Mouse (Mus musculus) neural tube, embryonic 11.5 days (tissue): ENCODE data around the gene Chka. TPM values are rescaled to one million over a fixed set of nuclear protein-coding genes. Genes with fewer than 3 reads are reported as not detected.

Experiments used
- ATAC-seq: fragments of 200-750 bp; cut with Nextera tagmentation; 2 replicates; pipeline ENCODE4 v1.8.0; 2017; ENCODE audit warnings: moderate number of reproducible peaks, mild to moderate bottlenecking, moderate TSS enrichment, moderate library complexity; ENCODE audit not compliant: insufficient read depth, low FRiP score, low TSS enrichment
- DNase-seq: peaks from one replicate; pipeline ENCODE4 v3.0.0-alpha.2; 2015; ENCODE audit warnings: low spot score
- H3K27ac ChIP-seq: fragments of 300-500 bp; sonication (generic); 2 replicates; pipeline ENCODE4 v1.5.1; 2014; ENCODE audit warnings: low read depth, mild to moderate bottlenecking, low read length
- H3K27me3 ChIP-seq: fragments of 300-500 bp; sonication (generic); 2 replicates; pipeline ENCODE4 v1.6.1; 2014; ENCODE audit warnings: mild to moderate bottlenecking, low read length, mixed read lengths; ENCODE audit not compliant: control insufficient read depth, insufficient read depth
- H3K36me3 ChIP-seq: fragments of 300-500 bp; sonication (generic); 2 replicates; pipeline ENCODE4 v1.6.1; 2014; ENCODE audit warnings: mild to moderate bottlenecking, low read length, moderate library complexity, mixed read lengths; ENCODE audit not compliant: control insufficient read depth, insufficient read depth
- H3K4me1 ChIP-seq: fragments of 300-500 bp; sonication (generic); 2 replicates; pipeline ENCODE4 v1.6.1; 2014; ENCODE audit warnings: low read length, mixed read lengths; ENCODE audit not compliant: control insufficient read depth, insufficient read depth
- H3K4me2 ChIP-seq: fragments of 300-500 bp; sonication (generic); 2 replicates; pipeline ENCODE4 v1.6.1; 2014; ENCODE audit warnings: low read depth, mild to moderate bottlenecking, moderate library complexity
- H3K4me3 ChIP-seq: fragments of 300-500 bp; sonication (generic); 2 replicates; pipeline ENCODE4 v1.5.1; 2014; ENCODE audit warnings: low read depth, low read length
- H3K9ac ChIP-seq: fragments of 300-500 bp; sonication (generic); 2 replicates; pipeline ENCODE4 v1.6.1; 2014; ENCODE audit warnings: mild to moderate bottlenecking, low read length
- H3K9me3 ChIP-seq: fragments of 300-500 bp; sonication (generic); 2 replicates; pipeline ENCODE4 v1.6.1; 2016; ENCODE audit warnings: low read length; ENCODE audit not compliant: control insufficient read depth
- WGBS: fragments of 180-500 bp; shearing (Covaris S2); extraction: QIAGEN DNeasy Blood & Tissue Kit; methylation state at CpG from one replicate; pipeline ENCODE4 v1.1.7; 2014; 5-methylcytosine and 5-hydroxymethylcytosine counted together
- polyA plus RNA-seq: library from polyadenylated mRNA; unstranded; fragments of >200 nt; fragmentation: Nextera tagmentation; extraction: Ambion mirVana; gene quantifications from 2 replicates; pipeline ENCODE4 v1.2.1, GENCODE M21; 2014

Chka gene
- polyA plus RNA-seq: 54.4 and 59.5 TPM in 2 replicates

DNA sequence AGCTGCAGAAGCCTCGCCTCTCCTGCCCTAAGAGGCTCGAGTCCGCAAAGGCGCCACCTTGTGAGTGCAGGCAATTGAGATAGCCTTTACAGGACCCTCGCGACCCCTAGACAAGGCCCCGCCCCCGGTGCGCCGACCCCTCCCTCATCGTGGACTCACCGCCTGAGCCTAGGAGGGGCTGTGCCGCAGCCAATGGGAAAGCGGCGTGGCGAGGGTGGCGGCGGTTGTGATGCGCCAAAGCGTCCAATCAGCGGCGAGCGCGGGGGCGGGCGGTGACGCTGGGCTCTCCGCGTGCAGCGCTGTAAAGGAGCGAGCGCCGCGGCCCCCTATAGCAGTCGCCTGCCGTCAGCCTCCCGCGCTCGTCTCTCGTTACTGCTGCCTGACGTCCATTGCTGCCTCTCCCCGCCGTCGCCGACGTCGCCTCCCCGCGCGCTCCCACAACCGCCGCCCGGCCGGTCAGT lies at the start of gene Chka:
Gene Chka (plus strand): TSS at position 272 of the 461 bp plus-strand sequence.
- peak within 1 kb of the TSS; percentile 81 for H3K4me2 ChIP-seq
- no peaks in the 10 kb centered on the region for H3K36me3 ChIP-seq
- 1% methylated on average over 47 of the region's 54 CpGs for WGBS
- H3K9ac ChIP-seq: peak within 1 kb of the TSS; percentile 90
- H3K27ac ChIP-seq: peak within 1 kb of the TSS; percentile 95
- H3K4me3 ChIP-seq: peak within 1 kb of the TSS; percentile 85
- H3K4me1 ChIP-seq: peaks cover 13% of the 10 kb centered on the region; the same call in 1 of the 2 replicates
- H3K9me3 ChIP-seq: no peaks in the 10 kb centered on the region
- ATAC-seq: peak; percentile 97
- no peaks in the 10 kb centered on the region for H3K27me3 ChIP-seq
- peak; percentile 98 for DNase-seq

DNA sequence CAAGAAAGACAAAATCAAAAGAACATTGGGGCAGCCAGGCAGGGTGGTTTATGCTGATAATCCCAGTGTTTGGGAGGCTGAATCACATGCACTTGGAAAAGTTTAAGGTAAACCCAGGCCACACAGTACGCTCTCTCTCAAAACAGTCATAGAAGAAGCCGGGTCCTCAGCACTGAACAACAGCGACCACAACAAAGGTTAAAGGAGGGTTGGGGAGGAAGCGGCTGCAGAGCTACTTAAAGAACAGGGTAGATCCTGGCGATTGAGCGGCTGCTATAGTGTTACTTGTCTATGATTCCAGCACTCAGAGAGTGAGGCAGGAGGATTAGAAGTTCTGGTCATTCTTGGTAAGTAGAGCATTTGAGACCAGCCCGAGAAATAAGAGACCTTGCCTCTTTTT lies 46.0 kb upstream of the Chka start:
- 88% methylated on average over 7 of the region's 7 CpGs for WGBS
- Histone ChIP-seq H3K4me3 (no peak overlapping the region), H3K36me3 (peaks cover 16% of the 10 kb centered on the region), H3K27ac (no peak overlapping the region), H3K27me3 (no peaks in the 10 kb centered on the region), H3K4me1 (no peaks in the 10 kb centered on the region), H3K9ac (no peak overlapping the region), H3K4me2 (no peak overlapping the region), H3K9me3 (no peaks in the 10 kb centered on the region)
- DNase-seq (no peak), ATAC-seq (no peak)

DNA sequence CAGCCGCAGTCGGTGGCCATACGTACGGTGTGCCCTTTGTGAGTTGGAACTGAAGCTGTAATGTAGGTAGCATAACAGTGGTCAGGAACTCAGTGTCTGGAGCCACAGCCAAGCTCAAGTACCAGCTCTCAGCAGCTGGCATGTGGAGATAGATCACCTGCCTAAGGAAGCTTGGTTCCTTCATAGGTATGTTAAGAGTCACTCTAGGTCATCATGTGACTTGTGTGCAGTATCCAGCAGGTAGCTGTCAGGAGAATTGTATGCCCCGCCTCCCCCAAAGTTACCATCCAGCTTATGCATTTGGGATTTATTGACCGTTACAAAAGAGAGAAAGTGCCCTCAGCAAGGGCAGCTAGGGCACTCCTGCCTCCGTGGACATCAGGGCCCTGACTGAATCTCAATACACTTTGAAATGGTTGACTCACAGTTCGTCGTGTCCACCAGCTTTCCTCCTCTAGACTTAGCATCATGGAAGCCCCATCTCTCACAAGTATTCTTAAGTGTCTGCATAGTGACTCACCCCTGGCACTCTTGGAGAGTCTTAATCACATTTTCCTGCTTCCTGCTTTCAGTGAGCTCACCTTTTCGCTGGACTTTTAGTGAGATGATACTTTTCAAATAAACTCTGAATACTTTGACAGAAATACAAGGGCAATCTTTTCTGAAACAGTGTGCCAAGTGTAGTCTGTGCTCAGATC lies 40.9 kb upstream of the Chka start:
- 94% methylated on average over 10 of the region's 10 CpGs for WGBS
- no peak for DNase-seq
- no peaks in the 10 kb centered on the region for H3K9me3 ChIP-seq
- no peak for ATAC-seq
- H3K27ac ChIP-seq: no peak overlapping the region
- no peak overlapping the region for H3K4me2 ChIP-seq
- H3K9ac ChIP-seq: no peak overlapping the region
- peaks cover 13% of the 10 kb centered on the region for H3K36me3 ChIP-seq
- no peaks in the 10 kb centered on the region for H3K27me3 ChIP-seq
- no peak overlapping the region for H3K4me3 ChIP-seq
- H3K4me1 ChIP-seq: no peaks in the 10 kb centered on the region

DNA sequence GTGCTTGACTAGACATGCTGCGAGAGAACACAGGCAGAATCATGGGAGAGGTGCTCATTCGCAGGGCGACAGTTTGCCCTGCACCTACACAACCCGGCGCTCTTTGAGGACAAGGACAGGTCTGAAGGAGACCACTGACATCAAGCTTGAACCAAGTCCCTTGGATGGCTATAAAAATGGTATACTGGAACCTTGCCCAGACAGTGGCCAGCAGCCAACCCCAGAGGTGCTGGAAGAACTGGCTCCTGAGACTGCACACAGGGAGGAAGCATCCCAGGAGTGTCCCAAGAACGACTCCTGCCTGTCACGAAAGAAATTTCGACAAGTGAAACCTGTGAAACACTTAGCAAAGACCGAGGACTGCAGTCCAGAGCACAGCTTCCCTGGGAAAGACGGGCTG lies 37.1 kb upstream of the Chka start:
- H3K4me1 ChIP-seq: no peaks in the 10 kb centered on the region
- H3K9me3 ChIP-seq: no peaks in the 10 kb centered on the region
- no peak overlapping the region for H3K9ac ChIP-seq
- H3K27me3 ChIP-seq: no peaks in the 10 kb centered on the region
- DNase-seq (no peak), ATAC-seq (no peak)
- H3K4me2 ChIP-seq: no peak overlapping the region
- no peak overlapping the region for H3K4me3 ChIP-seq
- whole genome bisulfite sequencing: 96% methylated on average over 10 of the region's 10 CpGs
- H3K27ac ChIP-seq: no peak overlapping the region
- peaks cover 3% of the 10 kb centered on the region for H3K36me3 ChIP-seq

DNA sequence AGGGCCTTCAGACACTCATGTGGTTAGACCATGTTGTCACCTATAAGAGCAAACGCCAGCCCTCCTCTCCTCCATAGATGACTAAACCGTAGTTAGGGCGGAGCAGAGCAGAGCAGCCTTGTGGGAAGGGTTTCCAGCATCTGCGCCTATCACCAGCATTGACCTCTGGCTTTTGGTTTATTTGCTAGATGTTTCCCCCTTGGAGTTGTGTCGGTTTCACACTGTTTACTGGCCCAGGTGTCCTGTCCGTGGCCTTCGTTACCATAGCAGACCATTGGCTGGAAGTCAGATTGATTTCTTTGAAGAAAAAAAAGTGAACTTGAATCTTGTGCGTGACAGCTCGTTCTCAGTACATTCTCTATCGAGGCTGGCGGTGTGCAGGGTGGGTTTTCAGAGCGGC lies 35.7 kb upstream of the Chka start:
- no peak for ATAC-seq
- Histone ChIP-seq H3K4me1 (no peaks in the 10 kb centered on the region), H3K9ac (no peak overlapping the region), H3K9me3 (no peaks in the 10 kb centered on the region), H3K4me3 (no peak overlapping the region), H3K27me3 (no peaks in the 10 kb centered on the region), H3K4me2 (no peak overlapping the region), H3K27ac (no peak overlapping the region), H3K36me3 (peaks cover 3% of the 10 kb centered on the region)
- DNase-seq: no peak
- WGBS: 90% methylated on average over 12 of the region's 12 CpGs

DNA sequence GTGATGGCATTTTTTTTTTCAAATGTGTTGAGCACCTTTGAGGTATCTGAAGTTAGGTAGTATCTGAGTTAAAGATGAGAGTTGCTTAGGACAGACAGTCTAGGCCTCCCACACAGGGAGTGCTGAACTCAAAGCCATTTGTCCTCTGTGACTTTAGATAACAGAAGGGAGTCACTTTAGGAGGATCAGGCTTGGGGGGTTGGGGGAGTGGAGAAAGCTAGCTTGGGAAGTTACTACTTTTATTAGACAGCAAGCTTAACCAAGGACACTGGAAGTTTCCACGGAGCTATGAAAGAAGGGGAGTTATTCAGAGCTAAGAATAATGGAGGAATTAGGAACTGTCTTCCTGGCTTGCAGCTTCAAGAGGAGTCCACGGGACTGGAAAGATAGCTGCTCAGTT lies 32.5 kb upstream of the Chka start:
- WGBS: 78% methylated on average over 2 of the region's 2 CpGs
- H3K9ac ChIP-seq: no peak overlapping the region

DNA sequence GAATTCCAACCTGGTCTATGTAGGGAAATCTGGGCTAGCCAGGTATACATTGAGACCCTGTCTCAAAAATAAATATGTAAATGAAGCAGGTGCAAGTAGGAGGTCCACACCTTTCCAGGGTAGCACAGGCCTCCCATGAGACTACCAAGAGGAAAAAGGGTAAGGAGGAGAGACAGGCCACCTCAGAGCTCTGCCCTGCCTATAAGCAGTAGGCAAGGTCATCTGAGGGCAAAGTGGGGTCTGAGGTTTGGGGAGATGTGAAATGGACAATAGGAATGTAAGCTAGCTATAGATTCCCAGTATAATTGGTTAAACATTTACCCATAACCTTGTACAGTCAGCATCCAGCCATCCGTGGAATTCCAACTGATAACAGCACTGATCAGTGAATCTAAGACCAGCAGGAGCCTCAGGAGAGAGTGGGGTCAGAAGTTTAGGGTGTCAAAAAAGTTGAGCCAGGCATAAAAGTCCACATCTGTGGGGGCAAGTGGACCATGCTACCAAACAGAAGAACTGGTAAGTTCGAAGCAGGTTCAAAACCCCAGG lies 31.6 kb upstream of the Chka start:
- H3K27me3 ChIP-seq: no peaks in the 10 kb centered on the region
- DNase-seq: no peak
- peaks cover 2% of the 10 kb centered on the region for H3K36me3 ChIP-seq
- no peaks in the 10 kb centered on the region for H3K9me3 ChIP-seq
- no peak overlapping the region for H3K27ac ChIP-seq
- no peak for ATAC-seq
- no peak overlapping the region for H3K4me2 ChIP-seq
- H3K4me1 ChIP-seq: no peaks in the 10 kb centered on the region
- H3K4me3 ChIP-seq: no peak overlapping the region
- H3K9ac ChIP-seq: no peak overlapping the region
- 95% methylated on average over 2 of the region's 2 CpGs for WGBS

More for the DNA sequence above, 32.5 kb upstream of the Chka start:
- Histone ChIP-seq H3K4me1 (no peaks in the 10 kb centered on the region), H3K27me3 (no peaks in the 10 kb centered on the region), H3K36me3 (peaks cover 3% of the 10 kb centered on the region), H3K9me3 (no peaks in the 10 kb centered on the region), H3K4me3 (no peak overlapping the region), H3K4me2 (no peak overlapping the region), H3K27ac (no peak overlapping the region)
- DNase-seq (no peak), ATAC-seq (no peak)

DNA sequence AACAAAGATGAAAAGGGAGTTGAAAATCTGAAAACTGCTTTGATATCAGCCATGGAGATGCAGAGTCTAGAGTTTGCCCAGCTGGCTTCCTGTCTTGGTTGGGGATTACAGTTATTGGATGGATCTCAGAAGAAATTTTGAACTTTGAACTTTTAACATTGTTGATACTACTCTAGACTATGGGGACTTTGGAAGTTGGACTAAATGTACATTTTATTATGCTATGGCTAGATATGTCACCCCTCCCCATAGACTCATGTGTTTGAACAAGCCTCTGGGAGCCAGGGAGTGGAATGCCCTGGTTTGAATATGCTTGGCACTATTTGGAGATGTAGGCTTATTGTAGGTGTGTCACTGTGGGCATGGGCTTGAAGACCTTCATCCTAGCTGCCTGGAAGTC lies 26.5 kb upstream of the Chka start:
- H3K4me2 ChIP-seq: no peak overlapping the region
- no peak overlapping the region for H3K9ac ChIP-seq
- no peak overlapping the region for H3K27ac ChIP-seq
- no peaks in the 10 kb centered on the region for H3K9me3 ChIP-seq
- no peaks in the 10 kb centered on the region for H3K27me3 ChIP-seq
- H3K36me3 ChIP-seq: no peaks in the 10 kb centered on the region
- DNase-seq: no peak
- H3K4me3 ChIP-seq: no peak overlapping the region
- no peak for ATAC-seq
- H3K4me1 ChIP-seq: no peaks in the 10 kb centered on the region

DNA sequence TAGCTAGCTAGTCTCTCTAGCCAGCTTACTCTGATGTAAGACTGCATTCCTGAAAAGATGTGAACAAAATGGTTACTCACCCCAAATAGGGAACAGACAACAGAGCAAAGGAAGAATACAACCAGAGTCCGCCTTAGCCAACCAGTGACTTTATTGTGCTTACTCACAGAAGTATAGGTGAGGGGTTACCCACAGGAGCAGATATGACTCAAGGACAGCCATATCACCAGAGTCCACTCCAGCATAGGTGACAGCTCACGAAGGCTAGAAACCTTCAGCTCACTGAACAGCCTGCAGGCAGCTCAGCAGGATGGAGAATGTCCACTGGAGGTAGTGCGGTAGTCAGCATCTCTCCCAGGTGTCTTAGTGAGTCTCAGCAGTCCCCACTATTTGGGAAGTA lies 21.7 kb upstream of the Chka start:
- Histone ChIP-seq H3K27me3 (no peaks in the 10 kb centered on the region), H3K27ac (no peak overlapping the region), H3K4me3 (no peak overlapping the region), H3K9me3 (no peaks in the 10 kb centered on the region), H3K4me1 (no peaks in the 10 kb centered on the region), H3K36me3 (no peaks in the 10 kb centered on the region), H3K4me2 (no peak overlapping the region), H3K9ac (no peak overlapping the region)
- DNase-seq: no peak
- WGBS: 81% methylated on average over 3 of the region's 3 CpGs
- no peak for ATAC-seq
